Mouse (Mus musculus) left cerebral cortex, adult 9 months (tissue): Measurements from ENCODE around the gene Fam19a1.

Experiments used
- DNase-seq, 2 experiments: peaks; one replicate each; pipeline ENCODE4 v3.0.0; 2022; ENCODE audit warnings: low spot score in 2 of 2

The Fam19a1 gene

DNA sequence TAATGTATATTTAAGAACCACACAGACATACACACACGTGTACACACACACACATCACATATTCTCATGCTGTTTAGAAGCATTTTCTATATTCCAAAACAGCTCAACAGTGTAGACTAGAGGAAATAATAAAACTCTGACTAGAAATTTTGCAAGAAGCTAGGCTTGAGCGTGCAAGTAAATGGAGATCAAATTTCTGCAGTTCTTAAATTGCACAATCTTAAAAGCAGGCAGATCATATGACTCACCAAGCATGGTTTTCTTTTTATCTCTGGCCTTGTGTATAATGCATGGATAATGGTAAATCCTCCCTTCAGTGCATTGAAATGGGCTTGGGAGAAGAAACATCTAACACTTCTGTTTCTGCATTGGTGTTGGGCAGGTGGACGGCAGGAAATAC, 564.9 kb downstream of the Fam19a1 start:
- no peak for DNase-seq
